Mouse (Mus musculus) gastrocnemius, adult 2 months (tissue): ENCODE results near the gene Greb1. TPM values are rescaled to one million over a fixed set of nuclear protein-coding genes. Genes with fewer than 3 reads are reported as not detected.

ENCODE experiments used
- DNase-seq: peaks from one replicate; pipeline ENCODE4 v3.0.0; 2022
- H3K27ac ChIP-seq: fragments of 200-600 bp; 2 replicates; pipeline ENCODE4 v1.8.1; 2022; ENCODE audit warnings: mild to moderate bottlenecking
- H3K4me3 ChIP-seq: fragments of 200-600 bp; 2 replicates; pipeline ENCODE4 v1.8.1; 2022; ENCODE audit warnings: mild to moderate bottlenecking, moderate library complexity
- CTCF ChIP-seq: fragments of 200-600 bp; IDR thresholded peaks from 2 replicates; pipeline ENCODE4 v1.8.1; 2022; ENCODE audit warnings: antibody characterized with exemption, mild to moderate bottlenecking, moderate library complexity
- intact Hi-C: fragments of 180-260 bp; cut with DNase I; formaldehyde crosslinking; loops from one replicate; pipeline ENCODE4 v1.15.1; 2025
- total RNA-seq, 2 experiments: library from RNA; stranded (reverse); gene quantifications; 2 replicates each; pipeline ENCODE4 v1.2.3; 2021

Gene Greb1
- total RNA-seq, 2 experiments from 2014 or later: 0.38 to 2.3 TPM

GRCm38 (mm10) chr12:16828505-16828904 lies 27.8 kb upstream of the Greb1 start:
- peak; percentile 66 for TF ChIP-seq CTCF
- peak overlapping the region; percentile 40; the same call in 1 of the 2 replicates for H3K27ac ChIP-seq
- intact Hi-C loops: no loop called here
- peak; percentile 68 for DNase-seq
- H3K4me3 ChIP-seq: no peak overlapping the region

GRCm38 (mm10) chr12:16823701-16824100 lies 23.0 kb upstream of the Greb1 start:
- intact Hi-C loops: loop anchor here (5.0 kb wide), 1 partner anchor 74 kb away; no protein-coding TSS in a partner anchor
- no peak overlapping the region for H3K27ac ChIP-seq
- TF ChIP-seq CTCF: no peak
- no peak overlapping the region for H3K4me3 ChIP-seq
- DNase-seq: no peak

- no peak for DNase-seq
- no peak for TF ChIP-seq CTCF
- H3K27ac ChIP-seq: no peak overlapping the region
- no peak overlapping the region for H3K4me3 ChIP-seq
- intact Hi-C loops: loop anchor here (5.0 kb wide), 1 partner anchor 75 kb away; no protein-coding TSS in a partner anchor
Measured at GRCm38 (mm10) chr12:16822181-16822734, 21.6 kb upstream of the Greb1 start.

- TF ChIP-seq CTCF: no peak
- Histone ChIP-seq H3K27ac (peak overlapping the region; percentile 85), H3K4me3 (peak overlapping the region; percentile 38; the same call in 1 of the 2 replicates)
- DNase-seq: peak; percentile 82
- intact Hi-C loops: loop anchor here (5.0 kb wide), 1 partner anchor 77 kb away; no protein-coding TSS in a partner anchor
Measured at GRCm38 (mm10) chr12:16820761-16821160, 20.1 kb upstream of the Greb1 start.

- Histone ChIP-seq H3K4me3 (no peak overlapping the region), H3K27ac (no peak overlapping the region)
- no peak for TF ChIP-seq CTCF
- intact Hi-C loops: no loop called here
- DNase-seq: no peak
Measured at GRCm38 (mm10) chr12:16818513-16818912, 17.8 kb upstream of the Greb1 start.

GRCm38 (mm10) chr12:16817147-16817546 lies 16.5 kb upstream of the Greb1 start:
- no peak for DNase-seq
- H3K4me3 ChIP-seq: no peak overlapping the region
- H3K27ac ChIP-seq: no peak overlapping the region
- no peak for TF ChIP-seq CTCF
- intact Hi-C loops: no loop called here

- H3K27ac ChIP-seq: peak overlapping the region; percentile 88
- TF ChIP-seq CTCF: no peak
- intact Hi-C loops: no loop called here
- peak overlapping the region; percentile 91 for H3K4me3 ChIP-seq
- DNase-seq: no peak
Measured at GRCm38 (mm10) chr12:16811477-16811876, 10.8 kb upstream of the Greb1 start.

GRCm38 (mm10) chr12:16810525-16811431 lies 10.1 kb upstream of the Greb1 start, which contains the start of gene E2f6:
E2f6 (plus strand) TSS chr12:16810963.
- intact Hi-C loops: no loop called here

GRCm38 (mm10) chr12:16808045-16808444 lies 7.4 kb upstream of the Greb1 start:
- DNase-seq: peak; percentile 45
- no peak overlapping the region for H3K27ac ChIP-seq
- intact Hi-C loops: loop anchor here (1.0 to 5.0 kb wide), 3 partner anchors 203 to 454 kb away; partner anchors contain the start of gene 2410004P03Rik

More at GRCm38 (mm10) chr12:16810525-16811431, 10.1 kb upstream of the Greb1 start, which contains the start of gene E2f6:
- peak within 1 kb of the TSS; percentile 91 for H3K4me3 ChIP-seq
- peak; percentile 88 for DNase-seq
- peak within 1 kb of the TSS; percentile 88 for H3K27ac ChIP-seq
- no peak for TF ChIP-seq CTCF

GRCm38 (mm10) chr12:16805511-16805910 lies 4.8 kb upstream of the Greb1 start:
- TF ChIP-seq CTCF: peak; percentile 70
- Histone ChIP-seq H3K27ac (no peak overlapping the region), H3K4me3 (no peak overlapping the region)
- intact Hi-C loops: loop anchor here (1.0 to 5.0 kb wide), 4 partner anchors 88 to 457 kb away; no protein-coding TSS in a partner anchor
- DNase-seq: peak; percentile 80

More at GRCm38 (mm10) chr12:16808045-16808444, 7.4 kb upstream of the Greb1 start:
- peak; percentile 81 for TF ChIP-seq CTCF
- H3K4me3 ChIP-seq: no peak overlapping the region

- Histone ChIP-seq H3K4me3 (no peak overlapping the region), H3K27ac (no peak overlapping the region)
- intact Hi-C loops: loop anchor here (2.0 to 5.0 kb wide), 2 partner anchors 47 to 141 kb away; no protein-coding TSS in a partner anchor
- DNase-seq: no peak
- TF ChIP-seq CTCF: no peak
Measured at GRCm38 (mm10) chr12:16803956-16804430, 3.3 kb upstream of the Greb1 start.

- no peak for TF ChIP-seq CTCF
- no peak overlapping the region for H3K27ac ChIP-seq
- intact Hi-C loops: loop anchor here (5.0 kb wide), 1 partner anchor 46 kb away; no protein-coding TSS in a partner anchor
- no peak for DNase-seq
- H3K4me3 ChIP-seq: no peak overlapping the region
Measured at GRCm38 (mm10) chr12:16803237-16803955, 2.7 kb upstream of the Greb1 start.
